Comparison of ENCODE assay signal across 25 mouse cellular contexts in genomic region chr3:57748576-57749267, GRCm38 (mm10). TPM values are rescaled to one million over a fixed set of nuclear protein-coding genes. Genes with fewer than 3 reads are reported as not detected.
"Had no signal": no experiment of that assay in that cellular context is flagged by ENCODE, and none has a peak within 500 bp of the region (broad histone marks: within the 10 kb centered on the region; RNA-seq: fewer than 3 reads in every experiment).

No protein-coding gene starts in this region.

- H3K36me3 ChIP-seq: kidney, embryonic 15.5 days; limb, embryonic 12.5 days; limb, embryonic 15.5 days; midbrain, embryonic 13.5 days; stomach, embryonic 15.5 days had no signal

- ATAC-seq: intestine, postnatal 0 days; liver, postnatal 0 days; midbrain, embryonic 13.5 days; midbrain, embryonic 16.5 days had no signal

- H3K4me1 ChIP-seq: kidney, embryonic 15.5 days; limb, embryonic 12.5 days; limb, embryonic 15.5 days; megakaryocyte, embryonic 14.5 days; midbrain, embryonic 10.5 days; midbrain, embryonic 13.5 days; stomach, embryonic 15.5 days had no signal

- H3K4me3 ChIP-seq: kidney, embryonic 15.5 days; limb, embryonic 12.5 days; limb, embryonic 15.5 days; megakaryocyte, embryonic 14.5 days; midbrain, embryonic 10.5 days; midbrain, embryonic 13.5 days; stomach, embryonic 15.5 days had no signal

- DNase-seq: kidney, adult 8-10 months; kidney, postnatal 10 days; kidney, postnatal 36 days; left cerebral cortex, postnatal 4 days; liver, postnatal 0 days; lung, embryonic 14.5 days; lung, postnatal 10 days; lung, postnatal 4 days; right cerebral cortex, postnatal 14 days; right cerebral cortex, postnatal 4 days; spleen, adult 18-20 months; thymus, postnatal 14 days; thymus, postnatal 4 days had no signal

- H3K27me3 ChIP-seq: kidney, embryonic 15.5 days; limb, embryonic 12.5 days; limb, embryonic 15.5 days; megakaryocyte, embryonic 14.5 days; midbrain, embryonic 13.5 days; stomach, embryonic 15.5 days had no signal

- H3K4me2 ChIP-seq: kidney, embryonic 15.5 days; limb, embryonic 12.5 days; limb, embryonic 15.5 days; liver, embryonic 11.5 days; lung, embryonic 14.5 days; midbrain, embryonic 13.5 days; stomach, embryonic 15.5 days had no signal

- H3K9me3 ChIP-seq: limb, embryonic 15.5 days; megakaryocyte, embryonic 14.5 days; midbrain, embryonic 13.5 days; stomach, embryonic 15.5 days had no signal

- H3K9ac ChIP-seq: kidney, embryonic 15.5 days; limb, embryonic 12.5 days; limb, embryonic 15.5 days; liver, embryonic 14.5 days; liver, postnatal 0 days; lung, embryonic 14.5 days; midbrain, embryonic 13.5 days; stomach, embryonic 15.5 days had no signal

- H3K27ac ChIP-seq: kidney, embryonic 15.5 days; limb, embryonic 12.5 days; limb, embryonic 15.5 days; liver, embryonic 14.5 days; midbrain, embryonic 10.5 days; midbrain, embryonic 13.5 days; stomach, embryonic 15.5 days had no signal

RNA-seq across cellular contexts. Expression of gene Ankub1, which starts 56.1 kb away (rescaled TPM):
- polyA plus RNA-seq: intestine, postnatal 0 days; limb, embryonic 12.5 days; liver, embryonic 11.5 days; lung, embryonic 14.5 days; neural tube, embryonic 14.5 days; stomach, embryonic 15.5 days had no signal
